Mouse (Mus musculus) E14TG2a.4 (cell line): ENCODE measurements around the gene Hist1h1t.

Source experiments
- CTCF ChIP-seq: conservative IDR thresholded peaks from 2 replicates; pipeline ENCODE4 v1.5.1; 2014; ENCODE audit warnings: low read length
- POU5F1 ChIP-seq: IDR thresholded peaks from 2 replicates; pipeline ENCODE4 v1.6.1; 2014; ENCODE audit warnings: low read length, borderline replicate concordance

DNA sequence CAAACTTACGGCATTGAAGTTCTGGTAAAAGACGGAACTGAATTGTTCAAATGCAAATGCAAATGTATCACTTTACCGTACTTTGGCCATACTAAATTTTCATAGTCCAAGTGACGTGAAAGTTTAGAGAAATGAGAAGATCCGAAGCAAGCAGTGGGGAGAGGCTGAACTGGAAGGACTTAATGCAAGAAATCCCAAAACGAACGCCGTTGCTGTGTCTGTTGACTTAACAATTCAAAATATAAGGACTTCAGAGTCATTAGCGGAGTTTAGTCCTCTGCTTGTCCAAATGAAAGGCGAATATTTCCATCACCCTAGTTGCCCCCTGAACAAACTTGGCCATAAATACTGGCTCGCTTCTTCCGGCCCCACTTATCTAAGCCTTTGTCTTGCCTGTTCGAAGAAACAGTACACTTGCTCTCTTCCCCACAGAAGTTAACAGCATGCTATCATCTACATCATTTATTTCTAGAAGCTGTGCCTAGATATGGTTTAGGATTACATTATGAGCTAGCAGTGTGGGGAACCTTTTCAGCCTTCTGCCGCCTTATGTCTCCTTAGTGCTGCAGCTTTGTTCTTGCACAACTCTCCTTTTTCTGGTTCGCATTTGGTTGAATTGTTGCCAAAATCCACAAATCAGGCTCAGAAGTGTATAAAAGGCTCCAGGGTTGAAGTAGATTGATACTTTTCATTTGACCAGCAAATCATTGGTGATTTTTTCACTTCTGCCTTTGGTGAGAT, 10.3 kb upstream of the Hist1h1t start:
- no peak for TF ChIP-seq CTCF
- no peak for TF ChIP-seq POU5F1
